Mouse (Mus musculus) kidney, adult 2 months (tissue): ENCODE measurements around the gene Acadsb.
A peak's percentile ranks its signal among the peaks of the same experiment; 100 is the strongest.

ENCODE experiments used
- CTCF ChIP-seq: fragments of 200-500 bp; conservative IDR thresholded peaks from 2 replicates; pipeline ENCODE4 v1.5.1; 2011; ENCODE audit warnings: low read depth, mild to moderate bottlenecking, control low read depth, low read length, moderate library complexity, mixed read lengths; ENCODE audit not compliant: insufficient read depth, insufficient read length
- POLR2A ChIP-seq: fragments of 200-500 bp; IDR thresholded peaks from one replicate; pipeline ENCODE4 v1.6.1; 2011; ENCODE audit warnings: low read depth, low read length, control low read depth

GRCm38 (mm10) chr7:131432244-131432643, 21.8 kb downstream of the Acadsb start:
- no peak for TF ChIP-seq POLR2A
- TF ChIP-seq CTCF: peak; percentile 62
